Mouse (Mus musculus) gonadal fat pad, adult 2 months (tissue): ENCODE results near the gene Lmln. TPM values are rescaled to one million over a fixed set of nuclear protein-coding genes. Genes with fewer than 3 reads are reported as not detected.
A peak's percentile ranks its signal among the peaks of the same experiment; 100 is the strongest.
"Not testable (repeated sequence)": the region's sequence is repeated elsewhere in the genome, so short reads cannot be mapped to it uniquely, and the experiment has no call there.

Experiments
- DNase-seq: peaks from one replicate; pipeline ENCODE4 v3.0.0-alpha.2; 2012; ENCODE audit warnings: low read depth
- polyA plus RNA-seq: library from polyadenylated mRNA; depleted of rRNA; stranded (reverse); fragments of >200 nt; gene quantifications from 2 replicates; pipeline ENCODE4 v1.2.3, GENCODE M21; 2012; rRNA removed

Gene Lmln
- 3.5 and 6.1 TPM in 2 replicates for polyA plus RNA-seq

DNA sequence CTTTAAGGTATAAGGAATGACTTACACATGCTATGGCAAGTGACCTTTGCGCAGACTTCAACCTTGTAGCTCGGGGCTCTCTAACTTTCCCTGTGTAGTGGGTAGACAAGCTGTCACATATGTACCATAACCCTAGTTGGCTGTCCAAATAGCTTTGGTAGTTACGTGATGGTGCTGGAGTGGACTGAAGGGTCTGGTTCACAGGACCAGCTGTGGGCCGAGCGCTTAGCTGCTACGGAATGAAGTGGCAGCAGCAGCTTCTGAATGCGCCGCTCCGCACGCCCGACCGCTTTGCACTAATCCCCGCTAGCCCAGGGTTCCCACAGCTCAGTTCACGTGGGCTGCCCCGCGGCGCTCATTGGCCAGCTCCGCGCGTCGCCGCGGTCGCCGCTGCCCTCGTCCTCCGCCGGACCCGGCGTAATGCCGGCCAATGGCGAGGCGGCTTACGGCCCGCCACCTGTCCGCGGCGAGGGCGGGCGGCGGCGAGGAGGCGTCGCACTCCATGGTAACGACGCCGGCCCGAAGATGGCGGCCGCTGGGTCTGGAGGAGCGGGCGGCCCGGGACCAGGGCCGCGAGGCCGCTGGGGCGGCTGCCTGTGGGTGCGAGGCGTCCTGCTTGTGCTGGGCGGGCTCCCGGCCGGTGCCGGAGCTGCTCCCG, at the start of gene Lmln:
Gene Lmln (plus strand): TSS at position 498 of the 658 bp plus-strand sequence.
- peak; percentile 45 for DNase-seq

DNA sequence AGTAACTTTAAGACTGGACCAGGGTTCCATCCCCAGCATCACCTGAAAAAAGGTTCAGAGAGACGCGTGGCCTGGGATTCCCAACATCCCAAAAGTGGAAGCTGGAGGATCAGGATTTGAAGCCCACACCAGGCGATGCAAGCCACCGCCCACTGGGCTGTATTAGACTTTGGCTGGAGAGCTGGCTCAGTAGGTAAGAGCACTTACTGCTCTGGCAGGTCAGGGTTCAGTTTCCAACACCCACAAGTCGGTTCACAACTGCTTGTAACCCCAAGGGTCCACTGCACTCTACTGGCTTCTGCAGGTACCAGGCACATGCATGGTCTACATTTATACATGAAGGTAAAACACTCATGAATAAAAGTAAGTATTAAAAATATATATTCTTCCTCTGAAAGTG, 48.5 kb upstream of the Lmln start:
- DNase-seq, result no peak

DNA sequence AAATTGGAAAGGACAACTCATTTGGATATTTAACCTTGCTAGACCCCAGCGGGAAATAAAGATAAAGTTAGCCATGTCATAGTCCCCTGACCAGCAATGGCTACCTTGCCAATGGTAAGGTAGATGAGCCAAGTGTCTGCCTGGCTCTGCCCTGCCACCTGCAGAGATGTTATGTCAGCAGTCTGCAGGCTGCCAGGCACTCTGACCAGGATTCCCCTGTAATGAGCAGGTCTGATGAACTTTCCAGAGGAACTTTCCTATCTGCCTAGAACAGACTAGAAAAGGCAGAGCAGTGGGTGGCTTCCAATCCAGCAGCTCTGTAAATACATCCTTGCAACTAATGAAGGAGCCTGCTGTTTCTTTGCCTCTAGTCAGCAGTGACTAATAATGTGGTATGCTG, 47.4 kb upstream of the Lmln start:
- no peak for DNase-seq

DNA sequence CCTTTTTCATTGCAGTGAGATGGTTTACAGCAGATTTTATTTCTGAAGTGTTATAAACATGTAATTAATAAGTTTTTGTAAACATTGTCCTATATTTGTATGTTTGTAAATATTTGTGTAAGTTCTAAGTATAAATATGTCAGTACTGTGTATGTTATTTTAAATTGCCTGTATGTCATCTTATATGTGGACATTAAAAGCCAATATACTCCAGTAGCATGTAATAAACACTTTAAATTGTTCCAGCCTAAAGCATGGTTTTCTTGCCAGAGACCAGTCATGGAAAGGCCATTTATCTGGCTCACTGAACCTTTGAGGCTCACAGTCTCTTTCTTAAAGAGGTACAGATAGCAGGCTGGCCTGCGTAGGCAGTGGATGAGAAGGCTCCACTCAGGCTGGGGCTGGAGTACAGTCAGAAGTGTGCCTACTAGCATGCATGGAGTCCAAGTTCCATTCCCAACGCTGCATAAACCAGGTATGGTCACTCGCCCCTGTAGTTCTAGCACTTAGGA, 46.9 kb upstream of the Lmln start:
- DNase-seq, result no peak

DNA sequence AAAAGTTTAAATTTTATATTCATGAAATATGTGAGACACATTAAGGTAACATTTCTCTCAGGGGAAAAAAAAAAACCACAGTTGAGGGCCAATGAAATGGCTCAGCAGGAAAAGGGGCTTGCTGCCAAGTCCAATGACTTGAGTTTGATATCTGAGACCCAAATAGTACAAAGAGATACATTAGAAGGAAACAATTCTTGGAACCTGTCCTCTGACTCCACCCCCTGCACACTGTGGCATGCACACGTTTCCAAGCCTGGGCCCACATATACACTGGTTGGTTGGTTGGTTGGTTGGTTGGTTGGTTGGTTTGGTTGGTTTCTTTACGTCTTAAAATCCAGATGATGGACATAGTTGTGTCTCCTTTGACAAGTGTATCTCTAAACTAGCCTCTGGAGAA, 46.3 kb upstream of the Lmln start:
- no peak for DNase-seq

DNA sequence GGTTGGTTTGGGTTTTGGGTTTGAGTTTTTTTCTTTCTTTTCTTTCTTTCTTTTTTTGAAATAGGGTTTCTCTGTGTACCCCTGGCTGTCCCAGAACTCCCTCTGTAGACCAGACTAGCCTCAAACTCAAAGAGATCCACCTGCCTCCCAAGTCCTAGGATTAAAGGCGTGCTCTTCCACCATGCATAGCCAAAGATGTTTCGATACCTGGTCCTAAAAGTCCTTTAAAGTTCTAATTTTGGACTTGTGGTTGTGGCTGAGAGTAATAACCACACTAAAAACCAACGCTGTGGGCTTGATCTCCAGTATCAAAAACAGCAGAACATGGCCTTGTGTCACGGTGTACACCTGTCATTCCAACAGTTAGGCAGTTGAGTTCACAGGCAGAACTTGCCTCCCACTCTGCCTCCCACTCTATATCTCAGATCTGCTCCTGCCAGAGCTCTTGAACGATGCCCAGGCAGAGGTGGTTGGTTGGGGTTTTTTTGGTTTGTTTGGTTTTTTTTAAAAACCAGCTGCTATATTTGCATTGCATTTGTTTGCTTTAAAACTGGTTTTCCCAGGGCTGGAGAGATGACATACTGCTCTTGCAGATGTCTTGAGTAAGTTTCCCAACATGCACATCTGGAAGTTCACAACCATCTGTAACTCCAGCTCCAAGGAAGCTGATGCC, 44.5 kb upstream of the Lmln start:
- DNase-seq, result peak; percentile 42

DNA sequence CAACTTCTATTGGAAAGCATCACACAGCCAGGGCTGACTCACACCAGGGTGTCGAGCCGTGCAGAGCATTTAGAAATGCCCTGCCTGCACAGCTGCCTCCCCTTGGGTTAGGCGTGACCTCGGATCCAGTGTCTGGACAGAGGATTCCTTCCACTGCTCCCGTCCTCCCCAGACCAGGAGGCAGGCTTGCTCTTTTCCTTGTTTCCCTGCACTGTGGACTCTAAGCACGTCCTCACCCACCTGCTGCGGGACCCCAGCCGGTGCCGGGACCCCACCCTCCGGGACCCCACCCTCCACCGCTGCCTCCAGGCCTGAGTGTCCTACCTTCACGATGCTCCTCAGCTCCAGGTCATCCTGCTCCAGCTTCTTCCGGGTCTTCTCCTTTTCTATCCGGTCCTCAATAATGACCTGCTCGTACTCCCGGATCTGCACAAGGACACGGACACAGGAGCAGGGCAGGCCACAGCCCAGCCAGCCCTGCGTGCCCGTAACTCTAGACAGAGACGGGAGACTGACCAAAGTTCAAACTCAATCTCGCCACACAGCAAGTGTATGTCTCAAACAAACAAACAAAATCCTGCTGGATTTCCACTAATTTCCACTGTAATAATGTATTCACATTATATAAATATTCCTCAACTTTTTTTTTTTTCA, 43.1 kb upstream of the Lmln start:
- no peak for DNase-seq

DNA sequence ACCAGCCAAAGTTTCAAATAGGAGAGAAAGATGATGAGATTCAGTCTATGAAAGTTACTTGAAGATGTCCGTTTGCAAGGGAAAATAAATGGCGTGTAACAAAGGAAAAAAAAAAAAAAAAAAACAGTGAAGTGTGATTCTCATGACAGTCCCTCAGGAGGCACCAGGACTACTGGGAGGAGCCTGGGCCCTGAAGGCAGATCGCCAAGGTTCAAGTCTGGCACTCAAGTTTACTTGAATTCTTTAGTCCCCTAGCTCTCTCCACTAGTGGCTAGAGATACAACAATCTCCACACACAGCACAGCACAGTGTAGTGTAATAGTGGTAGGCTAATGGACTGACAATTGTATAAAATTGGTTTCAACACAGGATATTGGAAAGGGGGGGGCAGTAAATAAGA, 40.9 kb upstream of the Lmln start:
- DNase-seq, result no peak

DNA sequence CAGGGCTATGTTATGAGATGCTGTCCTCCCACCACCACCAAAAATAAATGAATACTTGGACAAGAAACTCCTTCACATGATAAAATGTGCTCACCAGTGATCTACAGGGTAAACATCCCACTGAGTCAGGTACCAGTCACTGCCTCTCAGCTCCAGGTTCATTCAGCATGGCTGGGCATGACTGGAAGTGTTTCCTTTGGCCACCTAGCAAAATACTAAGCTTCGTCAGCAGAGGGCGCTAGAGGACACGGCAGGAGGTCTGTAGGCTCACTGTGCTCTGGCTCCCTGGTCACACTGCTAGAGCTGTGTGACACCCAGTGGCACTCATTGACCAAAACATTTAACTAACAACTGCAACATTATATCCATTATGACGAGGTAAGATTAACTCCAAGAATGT, 38.6 kb upstream of the Lmln start:
- no peak for DNase-seq

DNA sequence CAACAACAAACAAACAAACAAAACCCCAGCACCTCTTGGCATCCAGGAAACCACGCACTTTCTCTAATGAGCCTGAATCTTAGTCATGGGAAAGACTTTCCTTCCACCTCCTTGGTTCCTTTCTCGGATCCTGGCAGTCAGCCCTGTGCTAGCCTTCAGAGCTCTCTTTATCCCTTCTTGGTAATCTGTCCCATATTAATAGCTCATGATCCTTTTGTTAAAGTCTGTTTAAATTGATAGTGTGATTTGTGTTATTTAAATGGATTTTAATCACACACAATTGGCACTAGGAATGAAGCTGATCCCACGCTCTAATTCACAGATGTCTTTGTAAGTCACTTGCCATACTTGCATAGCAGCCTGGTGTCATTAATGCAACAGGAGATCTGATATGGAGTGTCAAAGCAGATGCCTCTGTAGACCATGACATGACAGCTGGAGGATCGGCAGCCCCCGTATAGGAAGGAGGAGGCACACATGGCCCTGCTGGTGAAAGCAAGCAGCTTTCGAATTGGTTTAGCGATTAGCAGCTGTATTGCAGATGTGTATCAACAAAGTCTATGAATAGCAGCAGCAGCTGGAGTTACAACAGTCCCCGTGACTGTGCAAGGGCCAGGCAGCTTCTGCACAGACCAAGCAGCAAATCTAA, 37.7 kb upstream of the Lmln start:
- no peak for DNase-seq

DNA sequence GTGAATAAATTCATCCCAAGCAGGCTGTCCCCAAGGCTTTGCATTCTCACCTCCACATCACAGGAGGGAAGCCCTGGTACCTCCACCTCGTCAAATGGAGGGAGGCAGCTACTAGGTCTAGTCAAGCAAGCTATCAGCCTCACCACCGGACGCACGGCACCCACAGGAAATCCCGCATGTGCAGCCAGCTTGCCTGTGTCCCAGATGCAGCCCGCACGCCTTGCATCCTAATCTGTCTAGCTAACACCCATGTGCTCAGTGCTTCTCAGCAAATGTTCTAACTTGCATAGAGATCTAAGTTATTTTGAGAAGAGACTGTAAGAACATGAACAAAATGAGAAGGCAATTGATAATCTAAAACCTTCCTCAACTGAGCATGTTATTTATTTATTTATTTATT, 36.0 kb upstream of the Lmln start:
- DNase-seq, result no peak

DNA sequence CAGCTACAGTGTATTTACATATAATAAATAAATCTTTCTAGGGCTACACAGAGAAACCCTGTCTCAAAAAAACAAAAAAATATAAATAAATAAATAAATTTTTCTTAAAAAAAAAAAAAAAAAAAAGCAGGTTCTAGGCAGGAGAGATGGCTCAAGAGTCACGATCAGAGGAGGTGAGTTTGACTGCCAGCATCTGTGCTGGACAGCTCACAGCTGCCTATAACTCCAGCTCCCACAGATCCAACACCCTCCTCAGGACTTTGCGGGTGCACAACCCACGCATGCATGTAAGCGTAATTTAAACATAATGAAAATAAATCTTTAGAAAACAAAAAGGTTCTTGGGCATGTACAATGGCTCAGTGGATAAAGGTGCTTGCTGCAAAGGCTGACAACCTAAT, 26.3 kb upstream of the Lmln start:
- no peak for DNase-seq

DNA sequence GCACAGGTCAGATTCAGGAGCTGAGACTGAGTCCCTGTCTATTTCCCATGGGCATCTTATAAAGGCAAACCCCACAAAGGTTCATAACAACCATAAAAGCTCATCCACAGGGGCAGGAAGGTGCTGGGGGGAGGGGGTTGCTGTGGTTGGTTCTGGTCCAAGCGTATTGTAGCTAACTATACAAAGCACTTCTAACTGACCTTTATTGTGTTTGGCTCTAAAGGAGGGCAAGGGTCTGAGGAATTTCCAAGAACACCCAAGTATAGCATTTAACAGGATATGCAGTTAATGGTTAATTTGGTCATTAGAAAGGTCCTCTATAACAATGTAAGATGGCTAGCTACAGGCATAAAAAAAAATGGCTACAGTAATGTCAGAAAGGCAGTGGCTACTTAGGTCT, 19.6 kb upstream of the Lmln start:
- DNase-seq, result no peak

DNA sequence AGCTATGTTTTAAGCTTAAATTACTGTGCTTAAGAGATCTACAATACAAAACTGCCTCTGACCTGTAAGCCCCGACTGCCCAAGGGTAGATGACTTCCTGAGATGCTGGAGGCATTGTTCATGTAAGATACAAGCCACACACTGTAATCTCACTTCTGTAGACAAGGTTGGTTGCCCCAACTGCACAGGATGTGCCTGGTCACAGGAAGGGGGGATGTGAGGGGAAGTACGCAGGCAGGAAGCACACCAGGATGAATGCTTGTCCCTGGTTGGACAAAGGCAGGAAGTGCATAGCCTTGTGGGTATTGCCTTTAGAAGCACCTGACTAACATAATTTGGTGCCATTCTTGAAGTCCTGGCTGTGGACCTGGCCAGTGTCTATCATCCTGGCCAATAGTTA, 19.1 kb upstream of the Lmln start:
- no peak for DNase-seq

DNA sequence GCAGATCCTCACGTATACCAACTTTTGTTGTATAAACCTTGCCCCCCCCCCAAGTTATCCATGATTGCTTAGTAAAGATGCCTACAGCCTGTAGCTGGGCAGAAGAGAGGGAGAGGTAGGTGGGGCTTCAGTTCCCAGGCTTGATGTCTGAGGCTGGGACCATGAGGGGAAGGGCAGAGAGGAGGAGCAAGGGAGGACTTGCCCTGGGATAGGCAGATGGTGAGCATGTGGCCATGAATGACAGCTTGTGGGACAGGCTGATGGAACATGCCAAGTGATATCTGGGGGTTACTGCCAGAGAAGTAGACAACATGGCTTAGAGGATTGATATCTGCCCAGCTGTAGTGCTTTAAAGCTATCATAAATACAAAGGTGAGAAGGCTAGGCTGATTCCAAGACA, 14.3 kb upstream of the Lmln start:
- DNase-seq, result no peak

DNA sequence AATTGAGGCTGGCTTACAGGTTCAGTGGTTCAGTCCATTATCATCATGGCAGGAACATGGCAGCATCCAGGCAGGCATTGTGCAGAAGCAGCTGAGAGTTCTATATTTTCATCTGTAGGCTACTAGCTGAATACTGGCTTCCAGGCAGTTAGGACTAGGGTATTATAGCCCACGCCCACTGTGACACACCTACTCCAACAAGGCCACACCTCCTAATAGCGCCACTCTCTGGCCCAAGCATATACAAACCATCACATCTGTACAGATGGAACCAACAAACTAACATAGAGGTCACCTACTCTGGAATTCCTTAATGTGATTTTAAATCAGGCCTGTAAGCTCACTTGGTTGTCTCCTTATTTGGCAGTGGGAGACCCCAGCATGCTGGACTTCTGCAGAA, 13.6 kb upstream of the Lmln start:
- no peak for DNase-seq

DNA sequence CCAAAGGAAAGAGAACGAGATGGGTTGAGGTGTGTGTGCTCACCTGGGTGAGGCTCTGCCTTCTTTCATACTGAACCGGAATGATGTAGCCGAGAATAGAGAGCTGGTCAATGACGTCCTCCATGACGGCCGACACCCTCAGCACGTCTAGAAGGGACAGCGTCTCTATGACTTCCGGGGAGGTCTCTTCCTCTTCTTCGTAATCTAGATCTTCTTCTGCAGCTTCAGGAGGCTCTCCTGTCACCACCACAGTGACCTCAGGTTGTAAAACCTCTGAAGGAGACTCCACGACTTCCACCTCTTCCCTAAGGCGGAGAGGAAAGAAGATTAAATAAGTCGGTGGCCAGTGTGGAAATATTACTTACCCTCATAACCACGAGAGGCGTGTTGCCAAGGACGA, 12.5 kb upstream of the Lmln start:
- DNase-seq, result no peak

DNA sequence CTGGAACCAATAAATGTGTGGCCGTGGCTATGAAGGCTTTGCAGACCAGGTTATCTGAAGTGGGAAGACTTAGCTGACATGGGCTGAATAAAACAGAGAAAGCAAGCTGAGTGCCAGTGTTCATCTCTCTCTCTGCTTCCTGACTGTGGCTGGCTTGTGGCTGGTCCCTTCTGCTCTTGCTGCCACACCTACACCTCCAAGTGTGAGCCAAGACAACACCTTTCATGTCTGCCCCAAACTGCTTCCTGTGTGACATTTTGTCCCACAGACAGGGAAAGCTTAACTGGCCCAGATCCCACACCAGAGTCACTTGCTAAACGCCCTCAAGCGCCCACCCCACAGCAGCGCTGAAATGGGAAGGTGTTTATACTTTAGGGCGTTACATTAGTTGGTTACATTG, 9.2 kb upstream of the Lmln start:
- DNase-seq, result no peak

DNA sequence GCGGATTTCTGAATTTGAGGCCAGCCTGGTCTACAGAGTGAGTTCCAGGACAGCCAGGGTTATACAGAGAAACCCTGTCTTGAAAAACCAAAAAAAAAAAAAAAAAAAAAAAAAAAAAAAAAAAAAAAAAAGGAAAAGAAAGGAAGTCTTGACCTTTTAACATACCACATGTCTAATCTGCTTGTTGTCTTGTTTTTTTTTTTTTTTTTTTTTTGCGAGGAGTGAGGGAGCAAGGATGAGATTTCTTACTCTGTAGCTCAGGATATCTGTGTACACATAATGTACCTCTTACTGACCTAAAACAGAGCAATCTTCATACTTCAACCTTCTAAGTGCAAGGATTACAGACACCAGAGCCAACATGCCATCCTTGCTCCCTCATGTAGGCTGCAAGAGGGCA, 7.4 kb upstream of the Lmln start:
- DNase-seq, result not testable (repeated sequence)

DNA sequence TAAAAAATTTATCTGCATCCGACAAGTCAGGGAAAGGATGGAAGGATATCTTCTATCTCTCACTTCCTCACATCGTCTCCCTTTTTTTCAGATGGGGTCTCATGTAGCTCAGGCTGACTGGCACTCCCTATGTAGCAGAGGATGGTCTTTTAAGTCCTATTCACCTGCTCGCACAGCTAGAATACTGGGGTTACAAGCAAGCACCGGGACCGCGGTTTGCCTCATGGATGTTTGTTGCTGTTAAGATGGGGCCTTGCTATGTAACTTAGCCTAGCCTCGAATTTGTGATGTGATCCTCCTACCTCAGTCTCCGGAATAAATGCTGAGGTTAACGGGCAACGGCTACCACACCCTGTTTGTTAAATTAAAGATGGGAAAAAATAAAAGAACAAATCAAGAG, 6.7 kb upstream of the Lmln start:
- no peak for DNase-seq

DNA sequence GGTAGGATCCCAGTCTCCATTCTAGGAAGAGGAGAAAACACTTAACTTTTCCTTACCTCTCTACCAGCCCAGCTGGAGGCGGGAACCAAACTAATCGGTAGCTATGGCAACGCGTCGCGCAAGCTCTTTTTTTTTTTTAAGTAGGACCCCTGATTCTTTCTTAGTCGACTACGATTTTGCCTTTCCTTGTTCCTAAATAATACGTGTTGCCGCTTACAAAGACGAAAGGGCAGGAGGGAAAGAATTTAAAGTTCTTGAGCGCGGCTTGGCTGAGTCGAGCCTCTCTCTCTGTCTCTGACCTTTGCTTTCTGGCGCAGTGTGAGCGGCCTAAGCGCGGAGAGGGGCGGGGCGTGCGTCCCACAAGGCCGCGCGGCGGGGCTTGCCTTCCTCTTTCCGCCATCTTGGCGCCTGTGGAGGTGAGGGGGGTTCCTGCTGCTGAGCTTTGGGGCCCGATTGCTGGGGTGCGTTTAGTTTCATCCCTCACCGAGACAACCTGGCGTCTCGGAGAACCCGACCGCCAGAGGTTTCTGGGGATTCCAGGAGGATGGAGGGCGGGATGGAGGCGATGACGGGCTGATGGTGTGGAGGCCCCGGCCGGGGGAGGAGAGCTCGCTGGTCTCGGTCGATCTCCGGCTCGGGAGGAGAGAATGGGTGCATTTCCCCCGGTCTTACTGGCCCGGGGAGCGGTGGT, 6.1 kb upstream of the Lmln start, which contains the start of the genes Iqcg and Rpl35a:
Gene Iqcg (minus strand): TSS at position 124 of the 691 bp plus-strand sequence.
Gene Rpl35a (plus strand): TSS at position 359 of the 691 bp plus-strand sequence.
- peak; percentile 37 for DNase-seq

DNA sequence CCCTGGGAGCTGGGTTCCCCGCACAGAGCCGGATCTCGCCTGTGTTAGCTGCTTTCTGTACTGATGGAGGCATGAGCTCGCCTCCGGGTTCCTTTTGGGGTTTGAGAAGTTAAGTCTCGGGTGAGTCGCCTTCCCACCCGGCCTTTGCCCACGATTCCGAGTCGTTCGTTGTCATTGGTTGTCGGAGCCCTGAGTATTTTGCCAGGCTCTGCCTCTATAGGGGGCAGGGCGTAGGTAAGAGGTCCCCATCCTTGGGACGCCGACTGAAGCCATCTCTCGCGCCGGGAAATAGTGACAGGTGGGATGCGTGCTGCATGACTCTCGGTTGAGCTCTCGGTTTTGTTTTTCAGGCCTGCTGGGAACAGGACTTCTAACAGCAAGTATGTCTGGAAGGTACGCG, 5.5 kb upstream of the Lmln start:
- DNase-seq, result no peak
